Mouse (Mus musculus): ENCODE measurements around the gene Muc20. TPM values are rescaled to one million over a fixed set of nuclear protein-coding genes. Genes with fewer than 3 reads are reported as not detected.

Muc20 gene
- polyA plus RNA-seq, 1 experiment from 2014 or later: not detected

DNA sequence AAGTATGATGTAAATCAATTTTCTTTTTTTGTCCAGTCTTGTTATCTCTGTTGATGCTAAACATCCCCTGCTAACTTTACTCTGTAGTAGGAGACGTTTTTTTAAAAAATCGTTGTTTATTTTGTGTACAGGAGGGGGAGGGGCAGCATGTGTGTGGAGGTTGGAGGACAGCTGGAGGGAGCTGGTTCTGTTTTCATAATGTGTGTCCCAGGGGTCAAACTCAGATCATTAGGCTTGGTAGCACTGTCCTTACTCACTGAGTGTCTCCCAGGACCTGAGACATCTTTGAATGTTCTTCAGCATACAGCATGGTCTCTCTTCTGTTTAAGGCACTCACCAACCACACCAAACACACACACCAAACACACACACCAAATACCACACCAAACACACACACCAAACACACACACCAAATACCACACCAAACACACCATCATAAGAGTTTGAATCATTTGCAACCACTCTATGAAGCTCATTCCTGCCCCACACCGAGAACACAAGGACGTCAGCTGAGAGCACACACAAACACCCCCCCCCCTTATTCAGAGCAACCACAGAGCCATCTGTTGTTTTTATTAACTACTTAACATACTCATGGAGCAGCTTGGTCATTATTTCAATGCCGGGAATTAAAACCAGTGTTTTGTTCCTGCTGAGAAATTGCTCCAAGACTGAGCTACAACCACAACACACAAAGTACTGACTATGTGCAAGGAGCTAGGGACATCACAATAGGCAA is 13.7 kb downstream of the Muc20 start:
- no peaks in the 10 kb centered on the region for H3K9me3 ChIP-seq (ENCODE audit: control insufficient read depth, low read length)
- no peak overlapping the region for H3K4me3 ChIP-seq (replicated peaks; ENCODE audit: low read depth, low read length)
- H3K4me2 ChIP-seq (ENCODE audit: low read length): no peak overlapping the region
- no peak overlapping the region for H3K27ac ChIP-seq (replicated peaks; ENCODE audit: low read depth, low read length)
- 50% methylated on average over 5 of the region's 5 CpGs for WGBS
- no peaks in the 10 kb centered on the region for H3K36me3 ChIP-seq (ENCODE audit: control insufficient read depth, insufficient read depth, low read length)
- H3K4me1 ChIP-seq (ENCODE audit: control insufficient read depth, insufficient read depth, low read length): 0 out of 2 replicates have a peak, but pooled peaks cover 3% of the 10 kb centered on the region
- ATAC-seq (ENCODE audit: low FRiP score, low TSS enrichment) (no peak), DNase-seq (peak; percentile 22)
- H3K27me3 ChIP-seq (ENCODE audit: control insufficient read depth, insufficient read depth, low read length): no peaks in the 10 kb centered on the region
- no peak overlapping the region for H3K9ac ChIP-seq (replicated peaks; ENCODE audit: low read length)

DNA sequence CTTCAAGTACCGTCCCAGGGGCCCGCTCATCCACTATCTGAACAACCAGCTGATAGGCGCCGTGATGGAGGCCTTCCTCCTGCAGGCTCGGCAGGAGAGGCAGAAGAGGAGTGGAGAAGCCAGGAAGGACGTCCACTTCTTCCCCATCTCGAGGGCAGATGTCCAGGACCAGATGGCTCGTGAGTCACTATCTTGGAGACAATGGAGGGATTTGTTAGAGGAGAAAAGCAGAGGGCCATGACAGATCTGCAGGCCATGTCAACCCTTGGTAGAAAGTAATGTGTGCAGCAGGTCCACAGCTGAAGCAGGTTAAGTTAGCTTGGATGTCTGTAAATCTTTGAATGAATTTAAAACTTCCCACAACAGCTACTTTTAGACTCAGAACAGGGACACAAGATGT is 18.3 kb downstream of the Muc20 start:
- no peaks in the 10 kb centered on the region for H3K36me3 ChIP-seq (ENCODE audit: control insufficient read depth, insufficient read depth, low read length)
- H3K4me3 ChIP-seq (replicated peaks; ENCODE audit: low read depth, low read length): no peak overlapping the region
- no peaks in the 10 kb centered on the region for H3K27me3 ChIP-seq (ENCODE audit: control insufficient read depth, insufficient read depth, low read length)
- no peak for DNase-seq
- WGBS: 50% methylated on average over 8 of the region's 8 CpGs
- H3K4me2 ChIP-seq (ENCODE audit: low read length): no peak overlapping the region
- no peak overlapping the region for H3K9ac ChIP-seq (replicated peaks; ENCODE audit: low read length)
- H3K9me3 ChIP-seq (ENCODE audit: control insufficient read depth, low read length): no peaks in the 10 kb centered on the region
- H3K4me1 ChIP-seq (ENCODE audit: control insufficient read depth, insufficient read depth, low read length): 0 out of 2 replicates have a peak, but pooled peaks cover 3% of the 10 kb centered on the region
- ATAC-seq (ENCODE audit: low FRiP score, low TSS enrichment): no peak
- H3K27ac ChIP-seq (replicated peaks; ENCODE audit: low read depth, low read length): no peak overlapping the region

DNA sequence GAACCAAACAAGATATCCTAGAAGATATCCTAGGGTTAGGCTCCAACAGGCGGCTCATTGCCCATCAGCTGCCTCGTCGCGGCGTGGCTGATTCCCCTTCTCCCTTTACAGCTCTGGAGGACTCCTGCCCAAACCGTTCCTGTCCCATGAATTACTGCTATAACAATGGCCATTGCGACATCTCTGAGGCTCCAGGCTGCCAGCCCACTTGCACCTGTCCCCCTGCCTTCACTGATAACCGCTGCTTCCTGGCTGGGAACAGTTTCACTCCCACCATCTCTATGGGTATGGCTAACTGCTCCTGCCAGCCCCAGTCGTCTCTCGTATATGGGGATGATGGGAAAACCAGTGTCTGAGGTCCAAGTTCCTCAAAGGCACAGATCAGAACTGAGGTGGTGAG is 20.6 kb downstream of the Muc20 start:
- Histone ChIP-seq H3K9ac (replicated peaks; ENCODE audit: low read length) (no peak overlapping the region), H3K4me3 (replicated peaks; ENCODE audit: low read depth, low read length) (no peak overlapping the region), H3K4me2 (ENCODE audit: low read length) (no peak overlapping the region), H3K36me3 (ENCODE audit: control insufficient read depth, insufficient read depth, low read length) (no peaks in the 10 kb centered on the region), H3K9me3 (ENCODE audit: control insufficient read depth, low read length) (no peaks in the 10 kb centered on the region), H3K27me3 (ENCODE audit: control insufficient read depth, insufficient read depth, low read length) (no peaks in the 10 kb centered on the region), H3K27ac (replicated peaks; ENCODE audit: low read depth, low read length) (no peak overlapping the region), H3K4me1 (ENCODE audit: control insufficient read depth, insufficient read depth, low read length) (no peaks in the 10 kb centered on the region)
- ATAC-seq (ENCODE audit: low FRiP score, low TSS enrichment) (no peak), DNase-seq (no peak)
- WGBS: 89% methylated on average over 10 of the region's 10 CpGs

DNA sequence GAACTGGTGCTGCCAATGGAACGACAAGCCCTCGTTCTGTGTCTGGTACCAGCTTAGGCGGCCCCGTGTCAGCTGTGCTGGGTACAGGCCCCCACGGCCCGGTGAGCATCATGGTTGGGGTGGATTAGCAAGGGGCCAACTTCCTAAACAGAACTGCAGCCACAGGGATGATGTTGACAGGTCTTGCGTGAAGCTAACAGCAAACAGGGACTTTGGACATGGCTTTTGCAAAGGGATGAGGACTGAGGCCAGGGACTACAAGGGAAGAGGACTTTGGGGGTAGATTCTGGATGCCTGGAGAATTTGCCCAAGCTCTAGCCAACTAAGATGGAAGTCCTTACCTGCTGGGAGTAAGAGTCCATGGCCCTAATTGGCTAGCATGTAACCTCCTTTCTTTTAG is 30.3 kb downstream of the Muc20 start:
- H3K4me2 ChIP-seq (ENCODE audit: low read length): no peak overlapping the region
- DNase-seq: no peak
- ATAC-seq (ENCODE audit: low FRiP score, low TSS enrichment): no peak
- H3K4me1 ChIP-seq (ENCODE audit: control insufficient read depth, insufficient read depth, low read length): no peaks in the 10 kb centered on the region
- WGBS: 91% methylated on average over 7 of the region's 7 CpGs
- no peaks in the 10 kb centered on the region for H3K27me3 ChIP-seq (ENCODE audit: control insufficient read depth, insufficient read depth, low read length)
- no peaks in the 10 kb centered on the region for H3K9me3 ChIP-seq (ENCODE audit: control insufficient read depth, low read length)
- H3K9ac ChIP-seq (replicated peaks; ENCODE audit: low read length): no peak overlapping the region
- no peak overlapping the region for H3K4me3 ChIP-seq (replicated peaks; ENCODE audit: low read depth, low read length)
- no peaks in the 10 kb centered on the region for H3K36me3 ChIP-seq (ENCODE audit: control insufficient read depth, insufficient read depth, low read length)
- no peak overlapping the region for H3K27ac ChIP-seq (replicated peaks; ENCODE audit: low read depth, low read length)

DNA sequence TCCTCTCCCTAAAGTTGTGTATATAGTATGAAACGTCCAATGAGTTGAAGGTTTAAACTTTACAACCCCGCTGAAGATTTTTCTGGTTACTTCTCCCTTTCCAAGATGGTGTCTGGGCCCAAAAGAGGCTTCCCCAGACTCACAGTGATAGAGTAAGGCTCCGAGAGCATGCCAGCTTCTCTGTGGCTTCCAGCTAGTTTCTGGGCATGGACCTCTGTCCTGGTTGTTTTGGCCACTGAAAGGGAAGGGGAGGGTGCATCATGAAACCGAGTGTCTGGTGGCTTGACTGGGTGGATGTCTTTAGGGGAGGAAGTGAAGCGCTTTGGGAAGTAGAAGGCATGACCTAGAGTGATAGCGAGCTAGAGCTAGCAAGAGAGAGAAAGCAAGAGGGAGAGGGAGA is 32.3 kb downstream of the Muc20 start:
- Histone ChIP-seq H3K27me3 (ENCODE audit: control insufficient read depth, insufficient read depth, low read length) (no peaks in the 10 kb centered on the region), H3K4me2 (ENCODE audit: low read length) (no peak overlapping the region), H3K4me3 (replicated peaks; ENCODE audit: low read depth, low read length) (no peak overlapping the region), H3K9ac (replicated peaks; ENCODE audit: low read length) (no peak overlapping the region), H3K4me1 (ENCODE audit: control insufficient read depth, insufficient read depth, low read length) (no peaks in the 10 kb centered on the region), H3K36me3 (ENCODE audit: control insufficient read depth, insufficient read depth, low read length) (no peaks in the 10 kb centered on the region), H3K27ac (replicated peaks; ENCODE audit: low read depth, low read length) (no peak overlapping the region), H3K9me3 (ENCODE audit: control insufficient read depth, low read length) (no peaks in the 10 kb centered on the region)
- WGBS: 80% methylated on average over 6 of the region's 6 CpGs
- no peak for DNase-seq
- no peak for ATAC-seq (ENCODE audit: low FRiP score, low TSS enrichment)

DNA sequence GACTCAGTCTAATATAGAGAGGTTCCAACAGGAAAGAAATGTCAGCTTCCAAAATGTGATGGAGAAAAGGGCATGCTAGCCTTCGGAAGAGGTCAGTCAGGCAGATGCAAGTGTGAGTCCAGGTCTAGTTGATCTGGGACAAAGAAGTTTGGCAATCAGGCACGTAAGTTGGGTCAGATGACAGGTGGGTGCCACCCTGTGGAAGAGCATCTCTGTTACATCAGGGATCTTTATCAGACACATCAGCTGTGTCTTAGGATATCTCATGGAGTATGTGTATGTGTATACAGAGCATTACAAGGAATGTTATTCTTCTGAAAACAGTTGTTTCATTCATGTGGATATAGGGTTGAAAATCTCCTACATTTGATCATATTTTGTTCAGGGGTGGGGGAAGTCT is 32.7 kb downstream of the Muc20 start:
- Histone ChIP-seq H3K36me3 (ENCODE audit: control insufficient read depth, insufficient read depth, low read length) (no peaks in the 10 kb centered on the region), H3K27me3 (ENCODE audit: control insufficient read depth, insufficient read depth, low read length) (no peaks in the 10 kb centered on the region), H3K9ac (replicated peaks; ENCODE audit: low read length) (no peak overlapping the region), H3K4me1 (ENCODE audit: control insufficient read depth, insufficient read depth, low read length) (no peaks in the 10 kb centered on the region), H3K9me3 (ENCODE audit: control insufficient read depth, low read length) (no peaks in the 10 kb centered on the region), H3K4me3 (replicated peaks; ENCODE audit: low read depth, low read length) (no peak overlapping the region), H3K27ac (replicated peaks; ENCODE audit: low read depth, low read length) (no peak overlapping the region), H3K4me2 (ENCODE audit: low read length) (no peak overlapping the region)
- DNase-seq (no peak), ATAC-seq (ENCODE audit: low FRiP score, low TSS enrichment) (no peak)
- WGBS: 85% methylated on average over 2 of the region's 2 CpGs

DNA sequence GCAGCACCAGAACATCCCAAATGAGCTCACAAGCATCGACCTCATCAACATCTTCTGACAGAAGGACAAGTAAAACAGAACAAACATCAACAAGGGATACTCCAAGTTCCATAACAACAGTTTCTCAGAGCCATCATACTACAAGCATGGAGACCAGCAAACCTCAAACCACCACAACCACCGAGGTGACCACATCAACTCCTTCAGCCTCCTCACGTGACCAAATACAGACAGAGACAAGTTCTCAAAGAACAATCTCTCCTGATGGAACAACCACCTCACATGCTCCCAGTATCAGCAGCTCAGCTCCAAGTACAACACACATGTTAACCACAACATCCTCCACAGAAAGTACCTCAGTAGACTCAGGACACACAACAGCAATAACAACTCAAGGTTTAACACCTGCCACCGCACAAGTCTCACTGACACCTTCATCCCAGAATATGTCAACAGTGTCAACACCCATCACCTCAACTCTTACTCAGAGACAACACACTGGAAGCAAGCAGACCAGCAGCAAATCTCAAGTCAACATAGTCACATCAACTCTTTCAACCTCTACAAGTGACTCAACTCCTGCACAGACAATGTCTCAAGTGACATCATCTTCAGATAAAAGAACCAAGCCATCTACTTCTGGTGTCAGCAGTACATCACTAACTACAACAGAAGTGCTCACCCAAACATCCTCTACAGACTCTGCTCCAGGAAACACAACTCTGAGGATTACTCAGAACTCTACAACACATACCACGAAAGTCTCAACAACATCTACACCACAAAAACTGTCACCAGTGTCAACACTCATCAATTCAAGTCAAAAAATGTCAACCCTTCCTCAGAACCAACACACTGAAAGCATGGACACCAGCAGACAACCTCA is 46.8 kb downstream of the Muc20 start:
- ATAC-seq (ENCODE audit: low FRiP score, low TSS enrichment) (no peak), DNase-seq (no peak)
- 88% methylated on average over 5 of the region's 5 CpGs for WGBS
- Histone ChIP-seq H3K27me3 (ENCODE audit: control insufficient read depth, insufficient read depth, low read length) (no peaks in the 10 kb centered on the region), H3K36me3 (ENCODE audit: control insufficient read depth, insufficient read depth, low read length) (no peaks in the 10 kb centered on the region), H3K9me3 (ENCODE audit: control insufficient read depth, low read length) (no peaks in the 10 kb centered on the region), H3K9ac (replicated peaks; ENCODE audit: low read length) (no peak overlapping the region), H3K4me3 (replicated peaks; ENCODE audit: low read depth, low read length) (no peak overlapping the region), H3K4me1 (ENCODE audit: control insufficient read depth, insufficient read depth, low read length) (no peaks in the 10 kb centered on the region), H3K27ac (replicated peaks; ENCODE audit: low read depth, low read length) (no peak overlapping the region), H3K4me2 (ENCODE audit: low read length) (no peak overlapping the region)

DNA sequence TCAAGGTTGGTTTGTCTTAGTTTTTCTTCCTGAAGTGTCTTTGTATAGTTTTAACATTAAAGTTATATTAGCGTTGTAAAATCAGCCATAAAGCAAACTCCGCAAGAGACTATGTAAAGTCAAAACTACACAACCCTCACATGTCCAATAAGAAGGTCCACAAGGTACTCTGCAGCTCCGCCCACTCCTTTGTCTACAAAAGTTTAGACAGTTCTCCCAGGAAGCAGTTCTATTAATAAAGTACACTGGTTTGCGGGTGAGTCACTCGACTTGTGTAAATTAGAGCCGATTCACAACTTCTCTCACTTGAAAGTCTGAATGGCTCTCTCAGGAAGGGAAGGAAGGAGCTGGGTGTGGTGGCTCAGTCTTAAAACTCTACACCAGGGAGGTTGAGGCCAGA is 51.4 kb downstream of the Muc20 start:
- Histone ChIP-seq H3K4me1 (ENCODE audit: control insufficient read depth, insufficient read depth, low read length) (0 out of 2 replicates have a peak, but pooled peaks cover 1% of the 10 kb centered on the region), H3K9ac (replicated peaks; ENCODE audit: low read length) (no peak overlapping the region), H3K36me3 (ENCODE audit: control insufficient read depth, insufficient read depth, low read length) (no peaks in the 10 kb centered on the region), H3K9me3 (ENCODE audit: control insufficient read depth, low read length) (no peaks in the 10 kb centered on the region), H3K27ac (replicated peaks; ENCODE audit: low read depth, low read length) (no peak overlapping the region), H3K27me3 (ENCODE audit: control insufficient read depth, insufficient read depth, low read length) (no peaks in the 10 kb centered on the region), H3K4me2 (ENCODE audit: low read length) (no peak overlapping the region), H3K4me3 (replicated peaks; ENCODE audit: low read depth, low read length) (no peak overlapping the region)
- no peak for ATAC-seq (ENCODE audit: low FRiP score, low TSS enrichment)
- DNase-seq: no peak
- 74% methylated on average over 6 of the region's 6 CpGs for WGBS

All from midbrain, embryonic 14.5 days (tissue).